Mouse (Mus musculus): ENCODE measurements at regions not wholly inside any gene's neighbourhood (a gene's known extent, or its start where the extent isn't known, plus 50 kb on each side); places are given as distances from the start of the nearest gene placed in this dataset.

DNA sequence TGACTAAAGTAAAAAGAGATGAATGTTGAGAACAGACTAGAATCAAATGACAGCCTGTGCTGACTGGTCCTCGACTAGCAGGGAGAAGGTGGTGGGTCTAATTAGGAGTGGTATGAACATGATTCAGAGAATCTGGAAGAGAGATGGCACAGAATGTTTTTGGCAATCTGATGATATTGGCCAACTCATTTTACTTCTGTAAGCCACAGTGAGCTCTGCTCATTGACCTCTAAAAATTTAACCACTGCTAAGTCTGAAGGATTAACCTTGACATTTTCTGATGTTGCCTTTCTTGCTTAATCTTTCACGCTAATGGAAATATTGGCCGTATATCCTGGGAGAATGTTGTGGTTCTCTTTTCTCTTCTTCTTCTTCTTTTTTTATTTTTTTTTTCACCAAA, 1041.6 kb upstream of the Got2 start:
- DNase-seq (ENCODE audit: low spot score) = no peak
- no peaks in the 10 kb centered on the region for H3K27me3 ChIP-seq (ENCODE audit: control insufficient read depth, insufficient read depth, low read length)
- no peak overlapping the region for H3K9ac ChIP-seq (ENCODE audit: low read depth, low read length, severe bottlenecking)
- no peaks in the 10 kb centered on the region for H3K36me3 ChIP-seq (ENCODE audit: control insufficient read depth, insufficient read depth, low read length)
- TF ChIP-seq POLR2A (IDR thresholded peaks at IDR 0.05; ENCODE audit: borderline replicate concordance, extremely low read depth, insufficient read depth, insufficient read length) = no peak
- no peak overlapping the region for H3K27ac ChIP-seq (replicated peaks; ENCODE audit: low read depth, low read length)
- ATAC-seq (ENCODE audit: low FRiP score, low read depth) = no peak
- H3K4me2 ChIP-seq (replicated peaks; ENCODE audit: low read depth, low read length, severe bottlenecking) = no peak overlapping the region
- 72% methylated on average over 3 of the region's 3 CpGs for WGBS
- no peaks in the 10 kb centered on the region for H3K9me3 ChIP-seq (ENCODE audit: control insufficient read depth, low read length)
- no peak overlapping the region for H3K4me3 ChIP-seq (replicated peaks; ENCODE audit: low read length)
- no peaks in the 10 kb centered on the region for H3K4me1 ChIP-seq (ENCODE audit: control insufficient read depth, insufficient read depth, low read length)

DNA sequence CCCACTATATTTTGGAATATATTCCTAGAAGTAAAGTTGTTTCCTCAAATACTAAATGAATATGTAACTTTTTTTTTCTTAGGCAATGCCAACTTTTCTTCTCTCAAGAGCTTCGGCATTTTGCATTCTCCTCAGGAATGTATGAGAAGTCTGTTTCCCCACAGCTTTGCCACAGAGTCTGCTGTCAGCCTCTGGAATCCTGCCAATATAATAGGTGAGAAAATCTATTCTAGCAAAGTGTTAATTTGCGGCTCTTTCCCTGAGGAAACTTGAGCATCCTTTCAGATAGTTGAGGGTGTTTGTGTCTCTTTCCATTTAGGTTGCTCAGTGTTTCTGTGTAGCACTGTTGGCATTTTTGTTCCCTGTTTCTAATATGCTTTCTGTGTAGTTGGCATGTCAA, 992.6 kb upstream of the Got2 start:
- TF ChIP-seq POLR2A (IDR thresholded peaks at IDR 0.05; ENCODE audit: borderline replicate concordance, extremely low read depth, insufficient read depth, insufficient read length) = no peak
- Histone ChIP-seq H3K4me1 (ENCODE audit: control insufficient read depth, insufficient read depth, low read length) (no peaks in the 10 kb centered on the region), H3K27me3 (ENCODE audit: control insufficient read depth, insufficient read depth, low read length) (no peaks in the 10 kb centered on the region), H3K9ac (ENCODE audit: low read depth, low read length, severe bottlenecking) (no peak overlapping the region), H3K4me2 (replicated peaks; ENCODE audit: low read depth, low read length, severe bottlenecking) (no peak overlapping the region), H3K9me3 (ENCODE audit: control insufficient read depth, low read length) (no peaks in the 10 kb centered on the region), H3K4me3 (replicated peaks; ENCODE audit: low read length) (no peak overlapping the region), H3K36me3 (ENCODE audit: control insufficient read depth, insufficient read depth, low read length) (no peaks in the 10 kb centered on the region), H3K27ac (replicated peaks; ENCODE audit: low read depth, low read length) (no peak overlapping the region)
- no peak for DNase-seq (ENCODE audit: low spot score)
- WGBS = 47% methylated on average over 2 of the region's 2 CpGs
- ATAC-seq (ENCODE audit: low FRiP score, low read depth) = no peak

DNA sequence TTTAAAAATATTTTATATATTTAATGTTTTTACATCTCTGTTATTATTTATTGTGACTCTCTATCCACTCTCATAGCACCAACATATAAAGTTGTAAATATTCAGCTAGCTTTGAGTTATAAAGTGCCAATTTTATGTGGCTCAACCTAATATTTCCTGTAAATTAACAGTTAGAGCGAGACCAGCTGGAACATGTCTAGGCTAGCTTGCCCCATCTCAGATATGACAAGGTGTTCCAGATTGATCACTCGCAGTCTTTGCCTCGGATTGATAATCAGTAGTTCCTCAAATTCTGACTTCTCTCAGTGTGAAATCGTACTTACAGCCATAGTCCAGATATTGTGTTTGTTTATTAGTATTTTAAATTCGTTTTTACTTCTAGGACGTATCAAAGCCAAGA, 990.4 kb upstream of the Got2 start:
- 70% methylated on average over 6 of the region's 6 CpGs for WGBS
- Histone ChIP-seq H3K36me3 (ENCODE audit: control insufficient read depth, insufficient read depth, low read length) (no peaks in the 10 kb centered on the region), H3K4me2 (replicated peaks; ENCODE audit: low read depth, low read length, severe bottlenecking) (no peak overlapping the region), H3K9me3 (ENCODE audit: control insufficient read depth, low read length) (no peaks in the 10 kb centered on the region), H3K27ac (replicated peaks; ENCODE audit: low read depth, low read length) (no peak overlapping the region), H3K4me3 (replicated peaks; ENCODE audit: low read length) (no peak overlapping the region), H3K9ac (ENCODE audit: low read depth, low read length, severe bottlenecking) (no peak overlapping the region), H3K4me1 (ENCODE audit: control insufficient read depth, insufficient read depth, low read length) (no peaks in the 10 kb centered on the region), H3K27me3 (ENCODE audit: control insufficient read depth, insufficient read depth, low read length) (no peaks in the 10 kb centered on the region)
- no peak for TF ChIP-seq POLR2A (IDR thresholded peaks at IDR 0.05; ENCODE audit: borderline replicate concordance, extremely low read depth, insufficient read depth, insufficient read length)
- DNase-seq (ENCODE audit: low spot score) (no peak), ATAC-seq (ENCODE audit: low FRiP score, low read depth) (no peak)

DNA sequence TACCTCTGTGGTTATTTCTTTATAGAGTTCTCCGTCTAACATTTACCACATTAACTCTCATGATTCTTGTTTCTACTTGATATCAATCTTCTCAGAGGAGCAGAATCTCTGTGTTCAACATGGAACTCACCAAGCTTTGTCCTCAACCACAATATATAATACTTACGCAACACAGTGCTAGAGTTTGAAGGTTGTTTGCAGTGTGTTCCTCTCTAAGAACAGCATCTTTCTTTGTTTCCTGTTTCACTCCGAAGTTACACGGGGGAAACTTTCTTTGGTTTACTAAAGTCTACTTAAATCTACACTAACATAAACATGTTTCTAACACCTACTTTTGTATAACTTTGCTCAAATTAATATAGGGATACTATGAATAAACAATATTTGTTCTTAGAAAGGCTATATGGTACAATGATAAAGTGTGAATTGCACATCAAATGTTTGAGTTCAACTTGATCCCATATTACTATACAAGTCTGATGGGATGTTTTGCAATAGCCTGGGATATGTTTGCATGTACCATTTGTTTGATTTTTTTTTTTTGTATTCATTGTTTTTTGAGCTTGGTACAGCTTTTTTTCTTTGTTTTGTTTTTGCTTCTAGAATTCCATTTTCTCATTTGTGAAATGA, 985.2 kb upstream of the Got2 start:
- ATAC-seq (ENCODE audit: low FRiP score, low read depth) (no peak), DNase-seq (ENCODE audit: low spot score) (no peak)
- H3K36me3 ChIP-seq (ENCODE audit: control insufficient read depth, insufficient read depth, low read length) = no peaks in the 10 kb centered on the region
- H3K4me2 ChIP-seq (replicated peaks; ENCODE audit: low read depth, low read length, severe bottlenecking) = no peak overlapping the region
- WGBS = 89% methylated on average over 4 of the region's 4 CpGs
- H3K27ac ChIP-seq (replicated peaks; ENCODE audit: low read depth, low read length) = no peak overlapping the region
- no peak overlapping the region for H3K4me3 ChIP-seq (replicated peaks; ENCODE audit: low read length)
- TF ChIP-seq POLR2A (IDR thresholded peaks at IDR 0.05; ENCODE audit: borderline replicate concordance, extremely low read depth, insufficient read depth, insufficient read length) = no peak
- H3K9ac ChIP-seq (ENCODE audit: low read depth, low read length, severe bottlenecking) = no peak overlapping the region
- no peaks in the 10 kb centered on the region for H3K27me3 ChIP-seq (ENCODE audit: control insufficient read depth, insufficient read depth, low read length)
- H3K4me1 ChIP-seq (ENCODE audit: control insufficient read depth, insufficient read depth, low read length) = no peaks in the 10 kb centered on the region
- no peaks in the 10 kb centered on the region for H3K9me3 ChIP-seq (ENCODE audit: control insufficient read depth, low read length)

DNA sequence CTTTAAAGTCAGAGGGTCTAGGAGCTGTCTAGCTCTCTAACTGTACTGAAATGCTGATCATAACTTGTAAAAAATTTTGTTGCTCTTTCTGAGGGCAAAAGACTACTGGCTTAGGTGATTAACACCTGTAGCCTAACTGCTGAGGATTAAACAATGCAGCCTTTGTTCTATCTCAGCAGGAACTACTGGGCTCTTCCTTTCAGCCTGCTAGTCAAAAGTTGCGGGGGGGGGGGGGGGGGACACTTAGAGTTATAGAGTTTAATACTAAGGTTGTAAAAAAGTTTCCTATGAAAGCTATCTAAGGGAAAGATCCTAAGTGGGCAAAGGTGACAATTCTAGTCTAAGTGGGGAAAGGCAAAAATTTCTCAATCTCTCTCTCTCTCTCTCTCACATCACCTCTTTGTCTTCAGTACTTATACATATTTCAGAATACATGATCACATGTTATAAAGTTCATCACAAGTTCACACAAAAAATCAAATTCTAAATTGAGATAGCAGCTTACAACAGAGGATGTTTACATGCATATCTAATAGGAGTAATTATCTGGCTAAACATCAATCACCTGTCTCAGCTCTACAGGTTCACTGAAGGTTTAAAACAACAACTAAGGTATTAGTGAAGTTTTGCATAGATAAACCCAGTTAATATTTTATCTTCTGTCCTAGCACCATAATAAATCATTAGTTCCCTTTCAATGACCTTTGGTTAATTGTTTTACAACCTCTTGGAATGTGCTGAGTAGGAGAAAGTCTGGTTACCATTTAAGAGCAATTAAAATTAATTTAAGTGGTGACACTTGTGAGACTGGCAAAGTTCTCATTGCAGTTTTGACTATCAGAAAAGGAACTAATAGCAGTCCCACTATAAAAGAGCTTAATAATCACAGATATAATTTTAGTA, 980.1 kb upstream of the Got2 start:
- H3K4me2 ChIP-seq (replicated peaks; ENCODE audit: low read depth, low read length, severe bottlenecking) = no peak overlapping the region
- H3K4me1 ChIP-seq (ENCODE audit: control insufficient read depth, insufficient read depth, low read length) = no peaks in the 10 kb centered on the region
- no peak overlapping the region for H3K4me3 ChIP-seq (replicated peaks; ENCODE audit: low read length)
- H3K27ac ChIP-seq (replicated peaks; ENCODE audit: low read depth, low read length) = no peak overlapping the region
- no peaks in the 10 kb centered on the region for H3K36me3 ChIP-seq (ENCODE audit: control insufficient read depth, insufficient read depth, low read length)
- no peak for DNase-seq (ENCODE audit: low spot score)
- H3K9ac ChIP-seq (ENCODE audit: low read depth, low read length, severe bottlenecking) = no peak overlapping the region
- H3K9me3 ChIP-seq (ENCODE audit: control insufficient read depth, low read length) = no peaks in the 10 kb centered on the region
- ATAC-seq (ENCODE audit: low FRiP score, low read depth) = no peak
- WGBS = 33% methylated on average over 1 of the region's 1 CpGs
- H3K27me3 ChIP-seq (ENCODE audit: control insufficient read depth, insufficient read depth, low read length) = no peaks in the 10 kb centered on the region
- no peak for TF ChIP-seq POLR2A (IDR thresholded peaks at IDR 0.05; ENCODE audit: borderline replicate concordance, extremely low read depth, insufficient read depth, insufficient read length)
